Mouse (Mus musculus): ENCODE results near the gene Fnip2. TPM values are rescaled to one million over a fixed set of nuclear protein-coding genes. Genes with fewer than 3 reads are reported as not detected.

Fnip2 gene
- 5.6 and 6.5 TPM in 2 replicates for polyA plus RNA-seq (2016; fragmentation: Nextera tagmentation; extraction: Ambion mirVana)

GRCm38 (mm10) chr3:79567703-79568362 is at the start of gene Fnip2:
Fnip2 (minus strand) TSS chr3:79567796.
- Histone ChIP-seq H3K4me1 (peaks cover 27% of the 10 kb centered on the region), H3K27me3 (ENCODE audit: poor library complexity, severe bottlenecking) (no peaks in the 10 kb centered on the region), H3K4me3 (peak within 1 kb of the TSS; percentile 87), H3K27ac (peak within 1 kb of the TSS; percentile 92), H3K9me3 (no peaks in the 10 kb centered on the region), H3K36me3 (replicated peaks) (no peaks in the 10 kb centered on the region)
- peak; percentile 96 for DNase-seq (ENCODE audit: extremely low spot score, low spot score)
- WGBS: under 1% methylated on average over 54 of the region's 55 CpGs

- Histone ChIP-seq H3K27ac (no peak overlapping the region), H3K4me3 (no peak overlapping the region), H3K36me3 (replicated peaks) (peaks cover 74% of the 10 kb centered on the region), H3K9me3 (peaks cover 6% of the 10 kb centered on the region; the same call in 1 of the 2 replicates), H3K27me3 (ENCODE audit: poor library complexity, severe bottlenecking) (no peaks in the 10 kb centered on the region), H3K4me1 (no peaks in the 10 kb centered on the region)
- WGBS: 97% methylated on average over 2 of the region's 2 CpGs
- DNase-seq (ENCODE audit: extremely low spot score, low spot score): no peak
Observed at GRCm38 (mm10) chr3:79609886-79610285, 42.3 kb upstream of the Fnip2 start.

DNA sequence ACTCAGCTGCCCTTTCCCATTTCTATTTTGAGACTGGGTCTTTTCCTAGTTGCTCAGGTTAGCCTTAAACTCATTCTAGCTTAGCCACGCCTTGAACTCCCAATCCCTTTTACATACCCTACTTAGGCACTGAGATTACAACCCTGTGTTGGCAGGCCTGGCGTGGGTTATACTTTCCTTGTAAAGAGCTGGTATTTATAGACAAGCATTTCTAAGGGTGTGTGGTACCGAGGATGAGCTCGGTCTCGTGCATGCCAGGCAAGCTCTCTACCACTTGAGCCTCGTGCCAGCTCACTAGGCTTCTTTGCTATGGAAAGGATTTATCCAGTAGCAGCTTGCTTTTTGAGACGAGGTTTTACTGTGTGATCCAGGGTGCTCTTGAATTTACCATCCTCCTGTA is 27.9 kb upstream of the Fnip2 start:
- H3K36me3 ChIP-seq (replicated peaks): peaks cover 76% of the 10 kb centered on the region
- peaks cover 19% of the 10 kb centered on the region for H3K4me1 ChIP-seq
- DNase-seq (ENCODE audit: extremely low spot score, low spot score): no peak
- WGBS: 92% methylated on average over 7 of the region's 7 CpGs
- H3K9me3 ChIP-seq: no peaks in the 10 kb centered on the region
- no peak overlapping the region for H3K4me3 ChIP-seq
- H3K27me3 ChIP-seq (ENCODE audit: poor library complexity, severe bottlenecking): no peaks in the 10 kb centered on the region
- no peak overlapping the region for H3K27ac ChIP-seq

DNA sequence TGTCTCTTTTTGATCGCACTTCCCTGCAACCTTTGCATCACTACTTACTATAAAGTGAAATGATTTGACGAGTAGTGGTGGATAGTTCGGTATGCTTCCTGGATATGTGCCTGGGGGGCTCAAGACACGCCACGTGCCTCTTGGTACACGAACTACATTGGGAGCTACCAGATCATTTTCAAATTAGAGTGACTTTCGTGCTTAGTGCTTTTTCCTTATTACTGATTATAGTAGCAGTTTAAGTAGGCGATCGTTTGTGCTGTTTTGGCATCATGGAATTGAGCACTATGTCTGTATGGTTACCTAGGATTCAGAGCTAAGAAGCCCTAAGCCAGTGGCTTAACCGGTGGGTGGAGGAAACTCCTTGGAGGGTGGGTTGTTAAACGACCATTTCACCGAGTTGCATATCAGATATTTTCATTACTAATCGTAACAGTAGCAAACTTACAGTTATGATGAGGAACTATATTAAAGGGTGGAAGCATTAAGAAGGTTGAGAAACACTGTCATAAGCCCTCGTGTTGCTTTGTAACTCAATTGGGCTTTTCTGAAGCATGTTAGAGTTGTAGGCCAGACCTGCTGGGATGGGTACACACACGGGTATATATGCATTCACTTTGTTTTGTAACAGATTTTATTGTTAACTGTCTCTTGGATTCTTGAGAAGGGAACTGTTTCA is 24.3 kb upstream of the Fnip2 start:
- no peaks in the 10 kb centered on the region for H3K9me3 ChIP-seq
- peaks cover 20% of the 10 kb centered on the region for H3K4me1 ChIP-seq
- no peak for DNase-seq (ENCODE audit: extremely low spot score, low spot score)
- no peaks in the 10 kb centered on the region for H3K27me3 ChIP-seq (ENCODE audit: poor library complexity, severe bottlenecking)
- 7% methylated on average over 15 of the region's 15 CpGs for WGBS
- H3K27ac ChIP-seq: peak overlapping the region; percentile 96
- peaks cover 41% of the 10 kb centered on the region for H3K36me3 ChIP-seq (replicated peaks)
- H3K4me3 ChIP-seq: peak overlapping the region; percentile 94

GRCm38 (mm10) chr3:79590863-79591792 is 23.5 kb upstream of the Fnip2 start, which contains the start of gene Ppid:
Ppid (plus strand) TSS chr3:79591342.
- H3K27ac ChIP-seq: peak within 1 kb of the TSS; percentile 96
- H3K4me1 ChIP-seq: peaks cover 22% of the 10 kb centered on the region
- no peaks in the 10 kb centered on the region for H3K9me3 ChIP-seq
- no peaks in the 10 kb centered on the region for H3K27me3 ChIP-seq (ENCODE audit: poor library complexity, severe bottlenecking)
- WGBS: 3% methylated on average over 63 of the region's 63 CpGs
- peak; percentile 85 for DNase-seq (ENCODE audit: extremely low spot score, low spot score)
- peak within 1 kb of the TSS; percentile 94 for H3K4me3 ChIP-seq
- peaks cover 33% of the 10 kb centered on the region for H3K36me3 ChIP-seq (replicated peaks)

DNA sequence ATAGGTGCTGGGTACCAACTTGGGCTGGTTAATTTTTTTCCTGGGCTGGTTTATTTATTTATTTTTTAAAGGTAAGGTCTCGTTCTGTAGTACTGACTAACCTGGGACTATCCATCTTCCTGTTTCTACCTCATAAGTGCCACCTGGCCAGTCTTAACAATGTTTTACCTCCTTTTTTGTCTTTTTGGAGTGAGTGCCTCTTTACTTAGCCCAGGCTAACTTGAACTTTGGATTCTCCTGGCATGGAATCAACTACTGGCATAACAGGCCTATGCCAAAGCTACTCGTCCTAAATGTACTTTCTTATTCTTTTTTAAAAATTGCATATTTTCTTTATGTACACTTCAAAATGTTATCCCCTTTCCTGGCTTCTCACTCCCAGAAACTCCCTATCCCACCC is 22.1 kb upstream of the Fnip2 start:
- H3K4me3 ChIP-seq: no peak overlapping the region

DNA sequence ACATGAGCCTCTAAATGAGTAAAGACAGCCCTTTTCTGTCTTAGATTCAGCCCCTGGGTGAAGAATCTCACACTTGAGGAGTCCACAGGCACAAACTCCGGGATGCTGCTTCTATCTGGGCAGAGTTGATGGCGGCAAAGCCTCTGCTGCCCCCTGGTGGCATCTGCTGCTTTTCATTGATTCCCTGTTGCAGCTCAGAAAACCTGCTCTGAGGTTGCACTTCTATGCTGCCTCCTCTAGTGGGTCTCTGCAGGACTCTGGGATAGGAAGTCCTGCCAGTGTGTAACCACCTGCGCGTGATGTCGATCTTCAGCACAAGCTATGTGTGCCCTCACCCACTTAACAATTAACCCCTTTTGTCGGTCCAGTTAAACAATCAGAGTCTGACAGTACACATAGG is 19.2 kb upstream of the Fnip2 start:
- Histone ChIP-seq H3K27me3 (ENCODE audit: poor library complexity, severe bottlenecking) (no peaks in the 10 kb centered on the region), H3K4me3 (peak overlapping the region; percentile 7; the same call in 1 of the 2 replicates), H3K9me3 (no peaks in the 10 kb centered on the region), H3K4me1 (peaks cover 7% of the 10 kb centered on the region), H3K27ac (no peak overlapping the region), H3K36me3 (replicated peaks) (no peaks in the 10 kb centered on the region)
- 6% methylated on average over 6 of the region's 6 CpGs for WGBS
- DNase-seq (ENCODE audit: extremely low spot score, low spot score): peak; percentile 89

More for the DNA sequence above, 22.1 kb upstream of the Fnip2 start:
- peaks cover 22% of the 10 kb centered on the region for H3K4me1 ChIP-seq
- no peak for DNase-seq (ENCODE audit: extremely low spot score, low spot score)
- H3K27ac ChIP-seq: no peak overlapping the region
- peaks cover 18% of the 10 kb centered on the region for H3K36me3 ChIP-seq (replicated peaks)
- no peaks in the 10 kb centered on the region for H3K9me3 ChIP-seq
- H3K27me3 ChIP-seq (ENCODE audit: poor library complexity, severe bottlenecking): no peaks in the 10 kb centered on the region
- 90% methylated on average over 2 of the region's 2 CpGs for WGBS

GRCm38 (mm10) chr3:79579891-79580575 is 12.4 kb upstream of the Fnip2 start:
- no peaks in the 10 kb centered on the region for H3K36me3 ChIP-seq (replicated peaks)
- no peaks in the 10 kb centered on the region for H3K27me3 ChIP-seq (ENCODE audit: poor library complexity, severe bottlenecking)
- DNase-seq (ENCODE audit: extremely low spot score, low spot score): no peak
- H3K27ac ChIP-seq: no peak overlapping the region
- peaks cover 17% of the 10 kb centered on the region for H3K4me1 ChIP-seq
- no peaks in the 10 kb centered on the region for H3K9me3 ChIP-seq
- 90% methylated on average over 5 of the region's 5 CpGs for WGBS
- H3K4me3 ChIP-seq: no peak overlapping the region

- Histone ChIP-seq H3K27ac (no peak overlapping the region), H3K27me3 (ENCODE audit: poor library complexity, severe bottlenecking) (no peaks in the 10 kb centered on the region), H3K36me3 (replicated peaks) (no peaks in the 10 kb centered on the region), H3K4me3 (no peak overlapping the region), H3K9me3 (no peaks in the 10 kb centered on the region), H3K4me1 (peaks cover 17% of the 10 kb centered on the region)
- no peak for DNase-seq (ENCODE audit: extremely low spot score, low spot score)
- WGBS: 80% methylated on average over 6 of the region's 6 CpGs
Observed at GRCm38 (mm10) chr3:79578164-79578563, 10.6 kb upstream of the Fnip2 start.

DNA sequence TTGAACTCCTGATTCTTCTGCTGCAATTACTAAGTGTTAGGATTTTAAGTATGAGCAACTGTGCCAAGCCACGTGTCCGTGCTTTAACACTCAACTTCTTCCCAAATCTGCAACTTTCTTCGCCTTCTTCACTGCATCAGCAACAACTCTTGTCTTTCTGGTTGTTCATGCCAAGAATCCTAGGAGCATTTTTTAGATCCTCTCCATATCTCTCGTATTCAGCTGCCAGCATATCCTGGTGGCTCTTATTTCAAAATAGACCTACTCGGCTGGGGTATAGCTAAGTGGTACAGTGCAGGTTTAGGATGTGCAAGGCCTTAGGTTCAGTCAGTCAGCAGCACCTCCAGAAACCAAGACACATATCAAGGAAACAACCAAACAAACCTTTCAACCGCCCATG is 10.0 kb upstream of the Fnip2 start:
- no peaks in the 10 kb centered on the region for H3K9me3 ChIP-seq
- H3K27me3 ChIP-seq (ENCODE audit: poor library complexity, severe bottlenecking): no peaks in the 10 kb centered on the region
- no peak overlapping the region for H3K27ac ChIP-seq
- no peaks in the 10 kb centered on the region for H3K36me3 ChIP-seq (replicated peaks)
- peaks cover 17% of the 10 kb centered on the region for H3K4me1 ChIP-seq
- H3K4me3 ChIP-seq: no peak overlapping the region
- no peak for DNase-seq (ENCODE audit: extremely low spot score, low spot score)
- WGBS: 95% methylated on average over 6 of the region's 6 CpGs

DNA sequence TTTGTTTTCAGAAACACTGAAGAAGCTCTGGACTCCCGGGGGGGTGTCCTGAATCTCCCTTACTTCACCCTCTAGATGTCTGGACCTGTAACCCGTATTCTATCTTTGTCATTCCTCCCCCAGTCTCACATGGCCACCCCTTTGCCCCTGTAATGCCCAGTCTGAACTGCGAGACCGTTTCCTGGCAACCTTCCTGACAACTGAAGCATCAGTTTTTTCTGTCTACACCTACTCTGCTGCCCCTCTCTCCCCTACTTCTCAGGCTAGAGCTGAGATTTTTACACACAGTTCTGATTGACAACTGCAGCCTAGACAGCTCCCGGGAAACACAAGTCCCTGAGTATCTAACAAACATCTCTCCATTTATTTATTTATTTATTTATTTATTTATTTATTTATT is 9.3 kb upstream of the Fnip2 start:
- Histone ChIP-seq H3K27me3 (ENCODE audit: poor library complexity, severe bottlenecking) (no peaks in the 10 kb centered on the region), H3K9me3 (no peaks in the 10 kb centered on the region), H3K4me1 (peaks cover 17% of the 10 kb centered on the region), H3K4me3 (no peak overlapping the region), H3K36me3 (replicated peaks) (no peaks in the 10 kb centered on the region), H3K27ac (no peak overlapping the region)
- DNase-seq (ENCODE audit: extremely low spot score, low spot score): no peak
- WGBS: 50% methylated on average over 5 of the region's 5 CpGs

DNA sequence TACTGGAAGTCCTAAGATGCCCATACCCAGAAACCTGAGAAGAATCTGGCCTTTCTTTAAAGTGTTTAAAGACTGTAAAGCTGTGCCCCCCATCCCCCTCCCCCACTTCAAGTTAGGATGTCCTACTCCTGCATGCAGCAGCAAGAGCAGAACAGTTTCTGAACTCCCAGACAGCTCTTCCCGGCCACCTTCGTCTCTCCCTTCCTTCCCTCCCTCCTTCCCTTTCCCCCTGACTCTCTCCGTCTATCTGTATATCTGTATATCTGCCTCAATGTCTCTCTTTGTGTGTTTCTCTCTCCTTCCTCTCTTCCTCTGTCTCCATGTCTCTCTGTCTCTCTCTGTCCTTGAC is 8.8 kb upstream of the Fnip2 start:
- Histone ChIP-seq H3K27me3 (ENCODE audit: poor library complexity, severe bottlenecking) (no peaks in the 10 kb centered on the region), H3K4me3 (no peak overlapping the region), H3K9me3 (no peaks in the 10 kb centered on the region), H3K4me1 (peaks cover 17% of the 10 kb centered on the region), H3K27ac (no peak overlapping the region), H3K36me3 (replicated peaks) (no peaks in the 10 kb centered on the region)
- no peak for DNase-seq (ENCODE audit: extremely low spot score, low spot score)
- WGBS: 21% methylated on average over 3 of the region's 3 CpGs
